Mouse (Mus musculus) layer of hippocampus, adult 6 months (tissue): ENCODE measurements around the gene Spag6. TPM values are rescaled to one million over a fixed set of nuclear protein-coding genes. Genes with fewer than 3 reads are reported as not detected.

Source experiments
- long read RNA-seq, 2 experiments: library from polyadenylated mRNA; unstranded; transcript quantifications; one replicate each; pipeline ENCODE4 v2.0.0; 2019 to 2020
- polyA plus RNA-seq: library from polyadenylated mRNA; unstranded; fragments of <200 nt; fragmentation: Nextera tagmentation; gene quantifications from 2 replicates; pipeline ENCODE4 v1.2.3, GENCODE M21; 2021

Spag6 gene
- 3.4 TPM in 2 replicates for polyA plus RNA-seq
- long read RNA-seq, experiment 1, partial matches to known transcripts, result 3 of 9 reads
- long read RNA-seq, experiment 1, other reads (novel, unspliced or antisense), result 5 of 9 reads
- long read RNA-seq, experiment 2, transcript Spag6-201 (11 exons, 2,458 nt), result major isoform, 5 of 15 reads
- long read RNA-seq, experiment 2, partial matches to known transcripts, result 4 of 15 reads
- long read RNA-seq, experiment 2, other reads (novel, unspliced or antisense), result 6 of 15 reads

GRCm38 (mm10) chr2:18693871-18694610 lies at the start of gene Spag6:
Gene Spag6, plus strand, starts transcription at chr2:18694032.

GRCm38 (mm10) chr2:18672133-18672765 lies 21.6 kb upstream of the Spag6 start, which contains the start of gene Commd3:
Gene Commd3, plus strand, starts transcription at chr2:18672384.

GRCm38 (mm10) chr2:18676936-18677491 lies 16.8 kb upstream of the Spag6 start, which contains the start of gene Bmi1:
Gene Bmi1, plus strand, starts transcription at chr2:18677018.

Other genes with a start within 250 kb of the Spag6 start
- gene Commd3, start 21.6 kb upstream of the Spag6 start, polyA plus RNA-seq, result 182 and 206 TPM in 2 replicates
- 7.9 and 8.2 TPM in 2 replicates for gene Bmi1, start 17.0 kb upstream of the Spag6 start, polyA plus RNA-seq